Mouse (Mus musculus) embryonic fibroblast, embryonic 13.5 days (primary cell): ENCODE measurements around the gene Sdk2.

Experiments
- CTCF ChIP-seq: IDR thresholded peaks from 2 replicates; pipeline ENCODE4 v1.5.1; 2011; ENCODE audit warnings: mild to moderate bottlenecking, control low read depth, low read length, moderate library complexity, borderline replicate concordance; ENCODE audit not compliant: insufficient read depth
- POLR2A ChIP-seq: IDR thresholded peaks from 2 replicates; pipeline ENCODE4 v1.6.1; 2011; ENCODE audit warnings: low read depth, mild to moderate bottlenecking, control low read depth, low read length, moderate library complexity

GRCm38 (mm10) chr11:113888156-113888750 lies 178.6 kb downstream of the Sdk2 start:
- TF ChIP-seq CTCF: no peak
- TF ChIP-seq POLR2A: no peak
